Mouse (Mus musculus): ENCODE measurements around the gene Vps53. TPM values are rescaled to one million over a fixed set of nuclear protein-coding genes. Genes with fewer than 3 reads are reported as not detected.

Vps53 gene
- total RNA-seq, 2 experiments from 2014 or later, result 42.2 to 49.3 TPM

DNA sequence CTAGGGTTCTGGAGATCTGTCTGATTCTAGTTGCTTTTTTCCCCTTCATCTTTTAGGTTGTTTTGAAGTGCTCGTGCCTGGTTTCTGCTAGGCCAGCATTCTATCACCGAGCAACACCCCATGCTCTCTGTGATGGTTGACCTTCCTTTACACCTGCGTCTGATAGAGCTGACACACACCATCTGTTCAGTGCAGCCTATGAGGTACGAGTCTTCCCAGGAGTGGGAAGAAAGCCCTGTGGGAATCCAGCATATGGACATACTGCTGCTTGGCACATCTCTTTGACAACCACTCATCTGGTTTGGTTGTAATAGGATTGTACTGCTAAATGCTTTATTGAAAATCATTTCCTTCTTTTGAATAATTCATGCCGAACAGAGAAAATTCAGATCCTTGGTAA, 9.2 kb downstream of the Vps53 start:
- DNase-seq (ENCODE audit: low spot score in 2 of 2), result no peak

- DNase-seq (ENCODE audit: low spot score in 2 of 2), result no peak
Observed at GRCm38 (mm10) chr11:76168976-76169375, 10.5 kb downstream of the Vps53 start.

DNA sequence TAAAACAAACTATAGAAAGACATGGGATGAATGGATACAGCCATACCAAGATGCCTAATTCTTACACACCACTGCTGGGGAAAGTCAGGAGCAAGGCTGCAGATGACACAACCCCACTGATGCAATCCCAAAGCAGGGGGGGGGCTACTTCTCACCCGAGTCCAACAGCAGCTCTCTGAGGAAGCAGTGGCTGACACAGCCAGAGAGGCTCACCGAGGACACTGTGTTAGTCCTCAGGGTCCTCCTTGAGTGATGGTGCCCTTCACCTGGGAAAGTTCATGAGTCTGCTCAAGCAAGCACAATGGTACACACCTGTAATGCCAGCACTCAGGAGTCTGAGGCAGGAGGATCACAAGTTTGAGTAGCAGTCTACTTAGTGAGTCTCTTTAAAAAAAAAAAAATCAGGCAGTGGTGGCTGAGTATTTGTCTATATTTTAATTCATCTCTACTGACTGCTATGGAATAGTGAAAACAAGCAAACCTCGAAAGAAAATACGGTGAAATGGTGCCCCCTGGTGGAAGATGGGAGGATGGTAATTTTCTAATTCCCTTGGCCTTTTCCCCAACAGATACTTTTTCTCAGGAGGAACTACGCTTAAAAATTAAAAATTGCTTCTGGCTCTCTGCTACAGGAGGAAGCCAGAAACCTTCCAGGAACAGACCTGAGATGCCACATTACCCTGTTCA, 12.2 kb downstream of the Vps53 start:
- peak; percentile 21 to 50 for DNase-seq (ENCODE audit: low spot score in 2 of 2)

- no peak for DNase-seq (ENCODE audit: low spot score in 2 of 2)
Observed at GRCm38 (mm10) chr11:76166657-76167056, 12.8 kb downstream of the Vps53 start.

GRCm38 (mm10) chr11:76160251-76160650, 19.2 kb downstream of the Vps53 start:
- DNase-seq (ENCODE audit: low spot score in 2 of 2), result no peak

DNA sequence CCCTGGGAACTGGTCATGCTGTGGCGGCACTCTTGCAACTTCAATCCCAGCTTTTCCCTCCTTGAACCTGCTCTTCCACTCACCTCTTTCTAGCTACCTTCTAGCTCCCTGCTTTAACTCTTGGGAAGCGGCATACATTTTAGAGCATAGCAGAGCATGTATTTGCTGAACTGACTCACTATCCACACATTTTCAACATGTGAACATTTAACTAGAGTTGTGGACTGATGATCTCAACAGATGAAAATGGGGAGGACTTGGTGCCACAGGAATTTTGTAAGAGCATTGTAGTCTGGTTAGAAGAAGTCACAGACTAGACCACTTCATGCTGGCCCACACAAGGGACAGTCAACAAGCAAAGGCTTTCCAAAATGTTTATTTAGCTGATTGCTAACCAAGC, 21.1 kb downstream of the Vps53 start:
- no peak for DNase-seq (ENCODE audit: low spot score in 2 of 2)

DNA sequence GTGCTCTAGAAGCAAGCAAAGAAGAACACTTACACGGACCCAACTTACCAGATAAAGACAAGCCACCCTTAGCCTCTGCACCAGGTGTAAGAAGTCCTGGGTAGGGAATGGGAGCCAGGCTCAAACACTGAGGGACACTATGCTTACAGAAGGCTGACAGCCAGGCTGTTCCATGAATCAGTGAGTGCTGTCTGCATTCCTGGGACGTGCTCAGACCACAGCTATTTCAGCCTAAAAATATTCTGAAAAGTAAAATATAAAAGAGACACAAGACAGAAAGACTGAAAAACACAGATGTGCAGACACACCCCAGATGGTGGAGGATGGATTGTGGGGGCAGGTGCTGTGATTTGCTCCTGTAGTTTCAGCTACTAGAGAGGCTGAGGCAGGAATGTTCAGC, 24.6 kb downstream of the Vps53 start:
- no peak for DNase-seq (ENCODE audit: low spot score in 2 of 2)

DNA sequence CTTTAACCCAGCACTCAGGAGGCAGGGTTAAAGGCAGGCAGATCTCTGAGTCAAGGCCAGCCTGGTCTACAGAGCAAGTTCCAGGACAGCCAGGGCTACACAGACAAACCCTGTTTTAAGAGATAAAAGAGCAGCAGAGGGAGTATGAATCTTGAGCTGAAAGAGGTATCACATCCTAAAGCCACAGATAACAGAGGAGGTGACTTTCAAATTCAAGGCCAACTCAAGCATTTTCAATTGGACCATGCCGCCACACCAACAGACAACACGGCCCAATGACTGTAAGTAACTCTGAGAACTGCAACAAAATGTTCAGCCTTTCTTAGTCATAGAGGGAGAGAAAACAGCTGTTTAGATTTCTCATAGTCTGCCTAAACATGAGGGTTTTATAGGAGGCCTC, 25.2 kb downstream of the Vps53 start:
- DNase-seq (ENCODE audit: low spot score in 2 of 2), result no peak

- no peak for DNase-seq (ENCODE audit: low spot score in 2 of 2)
Observed at GRCm38 (mm10) chr11:76153236-76153951, 26.1 kb downstream of the Vps53 start.

- no peak for DNase-seq (ENCODE audit: low spot score in 2 of 2)
Observed at GRCm38 (mm10) chr11:76150980-76151379, 28.5 kb downstream of the Vps53 start.

DNA sequence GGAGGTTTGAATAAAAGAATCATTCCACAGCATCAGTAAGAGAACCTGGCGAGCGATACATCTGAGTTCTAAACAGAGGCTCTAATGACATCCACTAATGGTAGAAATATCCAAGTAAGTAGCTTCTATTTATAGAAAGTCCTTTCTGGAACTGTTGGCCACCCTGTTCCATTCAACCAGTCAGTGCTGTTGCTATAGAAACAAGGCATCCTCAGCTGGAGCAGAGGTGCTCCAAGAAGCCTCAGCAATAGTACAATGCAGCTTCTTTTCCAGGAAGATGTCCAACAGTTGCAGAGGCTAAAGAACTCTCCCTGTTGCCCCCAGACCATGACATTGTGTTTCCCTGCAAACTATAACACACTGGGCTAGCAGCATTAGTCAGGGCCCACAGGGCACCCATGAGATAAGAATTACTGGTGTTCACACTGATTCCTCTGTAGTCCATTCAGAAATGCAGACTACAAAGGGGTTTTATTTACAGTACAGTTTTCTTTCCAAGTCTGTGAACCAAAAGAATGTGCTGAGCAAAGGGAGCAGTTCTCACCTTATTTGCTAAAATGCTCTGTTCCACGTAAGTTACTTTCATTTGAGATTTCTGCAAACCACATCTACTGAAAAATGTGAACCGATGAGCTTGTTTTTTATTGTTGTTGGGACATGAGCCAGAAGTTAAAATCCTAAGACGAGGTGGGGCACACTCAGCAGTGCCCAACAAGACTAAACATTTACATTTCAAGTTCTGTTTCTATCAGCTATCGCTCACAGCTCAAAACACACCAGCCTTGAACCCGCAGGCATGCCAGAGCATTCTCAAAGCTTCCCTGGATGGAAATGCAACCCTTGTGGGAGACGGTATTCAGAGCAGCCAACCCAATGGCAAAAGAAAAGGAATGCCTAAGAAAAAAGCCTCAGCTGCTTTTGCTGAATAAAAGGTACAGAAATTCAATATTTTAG, 31.1 kb downstream of the Vps53 start:
- DNase-seq (ENCODE audit: low spot score in 2 of 2), result no peak

- no peak for DNase-seq (ENCODE audit: low spot score in 2 of 2)
Observed at GRCm38 (mm10) chr11:76146187-76147010, 33.0 kb downstream of the Vps53 start.

- no peak for DNase-seq (ENCODE audit: low spot score in 2 of 2)
Observed at GRCm38 (mm10) chr11:76145169-76145568, 34.3 kb downstream of the Vps53 start.

DNA sequence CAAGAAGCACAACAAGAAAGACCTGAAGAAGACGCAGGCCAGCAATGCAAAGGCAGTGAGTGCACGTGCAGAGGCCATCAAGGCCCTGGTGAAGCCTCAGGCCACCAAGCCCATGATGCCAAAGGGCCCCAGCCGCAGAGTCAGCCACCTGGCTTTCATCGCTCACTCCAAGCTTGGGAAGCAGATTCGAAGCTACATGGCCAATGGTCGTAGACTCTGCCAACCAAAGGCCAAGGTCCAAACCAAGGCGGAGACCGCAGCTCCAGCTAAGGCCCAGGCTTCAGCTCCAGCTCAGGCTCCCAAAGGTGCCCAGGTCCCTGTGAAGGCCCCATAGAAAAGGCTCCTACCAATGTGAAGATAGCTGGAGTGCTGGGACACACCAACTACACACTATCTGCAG, 35.1 kb downstream of the Vps53 start:
- DNase-seq (ENCODE audit: low spot score in 2 of 2), result no peak

DNA sequence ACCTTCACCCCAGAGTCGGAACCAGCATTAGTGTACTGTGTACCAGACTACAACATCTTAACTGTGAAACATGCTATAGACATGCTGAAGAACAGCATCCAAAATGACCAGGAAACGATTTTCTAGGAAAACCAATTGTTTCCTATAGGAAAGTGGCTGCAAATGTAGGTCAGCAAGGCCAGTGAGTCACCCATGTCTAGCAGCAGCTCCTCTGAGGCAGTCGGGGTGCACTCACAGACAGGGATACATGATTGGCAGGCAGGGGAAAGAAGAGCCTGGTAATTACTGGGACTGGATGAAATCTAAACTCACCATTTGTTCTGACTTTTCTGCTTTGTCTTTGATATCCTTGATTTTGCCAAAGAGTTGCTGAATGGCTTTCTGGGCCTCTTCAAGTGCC, 41.5 kb downstream of the Vps53 start:
- DNase-seq (ENCODE audit: low spot score in 2 of 2), result no peak

- DNase-seq (ENCODE audit: low spot score in 2 of 2), result no peak
Observed at GRCm38 (mm10) chr11:76135641-76136437, 43.6 kb downstream of the Vps53 start.

DNA sequence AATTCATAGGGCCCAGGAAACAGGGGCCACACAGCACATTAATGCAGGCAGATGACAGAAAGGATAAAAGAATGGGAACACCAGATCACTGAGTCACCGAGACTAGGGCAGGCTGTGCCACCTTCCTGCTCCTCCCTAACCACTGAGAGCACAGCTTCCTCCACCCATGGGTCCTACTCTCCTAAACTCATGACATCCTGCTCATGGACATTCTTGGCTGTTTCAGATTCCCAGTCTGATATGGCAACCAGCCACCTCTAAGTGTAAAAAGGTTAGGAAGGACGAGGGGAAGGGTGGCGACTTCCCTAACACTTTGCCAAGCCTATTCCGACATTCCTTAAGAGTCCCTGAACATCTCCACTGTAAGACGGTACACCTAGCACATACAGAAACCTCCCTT, 48.6 kb downstream of the Vps53 start:
- DNase-seq (ENCODE audit: low spot score in 2 of 2), result no peak

- no peak for DNase-seq (ENCODE audit: low spot score in 2 of 2)
Observed at GRCm38 (mm10) chr11:76125386-76125785, 54.1 kb downstream of the Vps53 start.

- DNase-seq (ENCODE audit: low spot score in 2 of 2), result no peak
Observed at GRCm38 (mm10) chr11:76123517-76123916, 55.9 kb downstream of the Vps53 start.

- no peak for DNase-seq (ENCODE audit: low spot score in 2 of 2)
Observed at GRCm38 (mm10) chr11:76122571-76122970, 56.9 kb downstream of the Vps53 start.
